Comparison of ENCODE assay signal across 28 mouse cellular contexts in the genomic region with DNA sequence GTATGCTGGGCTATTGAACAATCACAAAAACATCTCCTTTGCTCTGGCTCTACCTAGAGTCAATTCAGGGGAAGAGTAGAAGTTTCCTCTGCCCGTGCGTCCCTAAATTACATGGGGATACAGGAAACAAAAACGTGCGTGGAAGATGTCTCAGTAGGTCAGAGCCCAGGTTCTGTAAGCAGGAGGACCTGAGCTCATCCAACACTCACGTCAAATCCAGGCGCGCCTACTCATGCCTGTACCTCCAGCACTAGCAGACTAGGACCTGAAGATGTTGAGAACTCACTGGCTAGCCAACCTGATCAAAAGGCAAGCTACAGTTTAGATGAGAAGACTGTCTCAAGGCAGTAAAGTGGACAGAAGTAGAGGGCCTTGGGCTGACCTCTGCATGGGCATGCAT. TPM values are rescaled to one million over a fixed set of nuclear protein-coding genes. Genes with fewer than 3 reads are reported as not detected.
DNase-seq lines count a peak whose midpoint lies in the region; ATAC-seq and TF ChIP-seq lines count a peak whose summit lies in the region.
"Had no signal": no experiment of that assay in that cellular context is flagged by ENCODE, and none has a peak within 500 bp of the region (broad histone marks: within the 10 kb centered on the region; RNA-seq: fewer than 3 reads in every experiment).

No protein-coding gene starts in this region.

- H3K9me3 ChIP-seq in forebrain, embryonic 10.5 days = no peaks in the 10 kb centered on the region
- H3K9me3 ChIP-seq in forebrain, embryonic 14.5 days (replicated peaks; ENCODE audit: control insufficient read depth, low read length) = no peaks in the 10 kb centered on the region
- no peaks in the 10 kb centered on the region for H3K9me3 ChIP-seq in liver, embryonic 11.5 days (ENCODE audit: control insufficient read depth, low read length)
- H3K9me3 ChIP-seq in liver, postnatal 0 days (ENCODE audit: low read length) = no peaks in the 10 kb centered on the region
- H3K9me3 ChIP-seq: heart, embryonic 15.5 days; limb, embryonic 12.5 days; neural tube, embryonic 13.5 days had no signal

- TF ChIP-seq EP300 in liver, postnatal 0 days (IDR thresholded peaks at IDR 0.05; ENCODE audit: low read depth) = no peak

- H3K27ac ChIP-seq in forebrain, embryonic 10.5 days = no peak overlapping the region
- H3K27ac ChIP-seq in forebrain, embryonic 14.5 days (ENCODE audit: low read depth, low read length) = no peak overlapping the region
- no peak overlapping the region for H3K27ac ChIP-seq in liver, embryonic 11.5 days (ENCODE audit: low read depth, low read length)
- H3K27ac ChIP-seq in liver, postnatal 0 days (ENCODE audit: low read depth) = no peak overlapping the region
- H3K27ac ChIP-seq: heart, embryonic 15.5 days; hindbrain, embryonic 13.5 days; limb, embryonic 12.5 days; macrophage; neural tube, embryonic 13.5 days had no signal

- no peak overlapping the region for H3K4me3 ChIP-seq in forebrain, embryonic 10.5 days
- no peak overlapping the region for H3K4me3 ChIP-seq in forebrain, embryonic 14.5 days (ENCODE audit: low read depth, low read length)
- no peak overlapping the region for H3K4me3 ChIP-seq in liver, embryonic 11.5 days (ENCODE audit: low read depth, low read length)
- no peak overlapping the region for H3K4me3 ChIP-seq in liver, postnatal 0 days (ENCODE audit: low read depth, low read length)
- H3K4me3 ChIP-seq: heart, embryonic 15.5 days; hindbrain, embryonic 13.5 days; limb, embryonic 12.5 days; myocyte; neural tube, embryonic 13.5 days had no signal

- no peak for TF ChIP-seq CTCF in liver, postnatal 0 days (IDR thresholded peaks at IDR 0.05; ENCODE audit: low read depth)

- peaks cover 7% of the 10 kb centered on the region; the same call in 1 of the 2 replicates for H3K4me1 ChIP-seq in forebrain, embryonic 10.5 days
- no peaks in the 10 kb centered on the region for H3K4me1 ChIP-seq in forebrain, embryonic 14.5 days (ENCODE audit: control insufficient read depth, insufficient read depth, low read length)
- no peaks in the 10 kb centered on the region for H3K4me1 ChIP-seq in liver, embryonic 11.5 days (replicated peaks; ENCODE audit: control insufficient read depth, insufficient read depth, low read length)
- no peaks in the 10 kb centered on the region for H3K4me1 ChIP-seq in liver, postnatal 0 days (ENCODE audit: insufficient read depth)
- H3K4me1 ChIP-seq: hindbrain, embryonic 13.5 days; limb, embryonic 12.5 days; neural tube, embryonic 13.5 days had no signal

- H3K27me3 ChIP-seq in forebrain, embryonic 10.5 days (ENCODE audit: poor library complexity, severe bottlenecking) = peaks cover 25% of the 10 kb centered on the region
- H3K27me3 ChIP-seq in forebrain, embryonic 14.5 days (replicated peaks; ENCODE audit: control insufficient read depth, insufficient read depth, low read length) = 0 out of 2 replicates have a peak, but pooled peaks cover 7% of the 10 kb centered on the region
- H3K27me3 ChIP-seq in liver, embryonic 11.5 days (replicated peaks; ENCODE audit: control insufficient read depth, insufficient read depth, low read length) = peaks cover 8% of the 10 kb centered on the region
- H3K27me3 ChIP-seq in liver, postnatal 0 days (ENCODE audit: insufficient read depth, low read length) = no peaks in the 10 kb centered on the region
- H3K27me3 ChIP-seq: hindbrain, embryonic 13.5 days; neural tube, embryonic 13.5 days had no signal

- WGBS in forebrain, embryonic 10.5 days = 90% methylated on average over 7 of the region's 7 CpGs
- 91% methylated on average over 7 of the region's 7 CpGs for WGBS in forebrain, embryonic 14.5 days
- WGBS in liver, embryonic 11.5 days = 84% methylated on average over 7 of the region's 7 CpGs
- WGBS in liver, postnatal 0 days (ENCODE audit: insufficient replicate concordance) = 85% methylated on average over 7 of the region's 7 CpGs

- H3K36me3 ChIP-seq in forebrain, embryonic 10.5 days (replicated peaks) = no peaks in the 10 kb centered on the region
- no peaks in the 10 kb centered on the region for H3K36me3 ChIP-seq in forebrain, embryonic 14.5 days (ENCODE audit: control insufficient read depth, insufficient read depth, low read length)
- no peaks in the 10 kb centered on the region for H3K36me3 ChIP-seq in liver, embryonic 11.5 days (ENCODE audit: control insufficient read depth, insufficient read depth, low read length)
- no peaks in the 10 kb centered on the region for H3K36me3 ChIP-seq in liver, postnatal 0 days (replicated peaks; ENCODE audit: insufficient read depth, low read length)
- H3K36me3 ChIP-seq: heart, embryonic 15.5 days; hindbrain, embryonic 13.5 days; limb, embryonic 12.5 days; neural tube, embryonic 13.5 days had no signal

- no peak overlapping the region for H3K4me2 ChIP-seq in forebrain, embryonic 14.5 days (ENCODE audit: low read length)
- no peak overlapping the region for H3K4me2 ChIP-seq in liver, embryonic 11.5 days
- H3K4me2 ChIP-seq in liver, postnatal 0 days (ENCODE audit: low read depth, low read length) = no peak overlapping the region
- H3K4me2 ChIP-seq: heart, embryonic 15.5 days; hindbrain, embryonic 13.5 days; limb, embryonic 12.5 days; neural tube, embryonic 13.5 days had no signal

- H3K9ac ChIP-seq in forebrain, embryonic 14.5 days (ENCODE audit: low read length) = no peak overlapping the region
- no peak overlapping the region for H3K9ac ChIP-seq in liver, embryonic 11.5 days (ENCODE audit: low read depth, low read length)
- H3K9ac ChIP-seq in liver, postnatal 0 days (replicated peaks) = no peak overlapping the region
- H3K9ac ChIP-seq: forebrain, postnatal 0 days; heart, embryonic 15.5 days; hindbrain, embryonic 13.5 days; limb, embryonic 12.5 days; neural tube, embryonic 13.5 days had no signal

- no peak for ATAC-seq in forebrain, embryonic 14.5 days
- ATAC-seq in liver, embryonic 11.5 days (replicated peaks; ENCODE audit: low FRiP score) = no peak
- ATAC-seq in liver, postnatal 0 days = no peak
- ATAC-seq: activated CD4-positive, CD25-positive, alpha-beta regulatory T cell, adult 4 months; intestine, embryonic 16.5 days; lung, postnatal 0 days had no signal

- peak; percentile 11 for DNase-seq in forebrain, embryonic 10.5 days (ENCODE audit: extremely low spot score, low spot score)
- no peak for DNase-seq in forebrain, embryonic 14.5 days (ENCODE audit: low spot score)
- peak; percentile 10 for DNase-seq in liver, embryonic 11.5 days (ENCODE audit: low spot score)
- DNase-seq in liver, postnatal 0 days = no peak
- DNase-seq in right cerebral cortex, postnatal 10 days (ENCODE audit: low spot score in 2 of 2) = peak; percentile 12 to 13
- DNase-seq in right cerebral cortex, postnatal 4 days = no peak
- no peak for DNase-seq in spleen, adult 18-20 months
- DNase-seq: adrenal gland, adult 2 months; cerebellum, adult 2 months; cerebellum, postnatal 14 days; forebrain, postnatal 0 days; gastrocnemius, postnatal 10 days; heart, postnatal 4 days; kidney, adult 9 months; kidney, postnatal 10 days; layer of hippocampus, adult 9-11 months; right cerebral cortex, postnatal 14 days; thymus, postnatal 4 days had no signal

RNA-seq across cellular contexts. Expression of a gene that starts 32.2 kb away (rescaled TPM):
- 0.73 and 1.2 TPM in 2 replicates for polyA plus RNA-seq in forebrain, embryonic 10.5 days (2016; fragmentation: Nextera tagmentation; extraction: Ambion mirVana)
- polyA plus RNA-seq in forebrain, embryonic 14.5 days (2014; fragmentation: Nextera tagmentation; extraction: Ambion mirVana) = 0.72 and 1.1 TPM in 2 replicates
- 1.3 and 1.8 TPM in 2 replicates for polyA plus RNA-seq in liver, embryonic 11.5 days (2014; fragmentation: Nextera tagmentation; extraction: Ambion mirVana)
- polyA plus RNA-seq in liver, postnatal 0 days (2015; fragmentation: Nextera tagmentation; extraction: Ambion mirVana) = 0.34 and 0.41 TPM in 2 replicates
- polyA plus RNA-seq: activated CD4-positive, CD25-positive, alpha-beta regulatory T cell, adult 4 months; C2C12; macrophage had no signal

Comparison
In these comparisons a context has a peak if more than half of its experiments do, and no peak if none do; other contexts are left out.
1. DNase-seq: peak in forebrain, embryonic 10.5 days (single experiment), liver, embryonic 11.5 days (single experiment) and right cerebral cortex, postnatal 10 days (2 of 2); none in forebrain, embryonic 14.5 days (single experiment), liver, postnatal 0 days (single experiment), right cerebral cortex, postnatal 4 days (single experiment) and spleen, adult 18-20 months (0 of 2).